Mouse (Mus musculus) right cerebral cortex, adult 18-20 months (tissue): ENCODE measurements around the gene Plagl1.

Experiments used
- DNase-seq: peaks from one replicate; pipeline ENCODE4 v3.0.0; 2022; ENCODE audit warnings: mixed read lengths

The Plagl1 gene

DNA sequence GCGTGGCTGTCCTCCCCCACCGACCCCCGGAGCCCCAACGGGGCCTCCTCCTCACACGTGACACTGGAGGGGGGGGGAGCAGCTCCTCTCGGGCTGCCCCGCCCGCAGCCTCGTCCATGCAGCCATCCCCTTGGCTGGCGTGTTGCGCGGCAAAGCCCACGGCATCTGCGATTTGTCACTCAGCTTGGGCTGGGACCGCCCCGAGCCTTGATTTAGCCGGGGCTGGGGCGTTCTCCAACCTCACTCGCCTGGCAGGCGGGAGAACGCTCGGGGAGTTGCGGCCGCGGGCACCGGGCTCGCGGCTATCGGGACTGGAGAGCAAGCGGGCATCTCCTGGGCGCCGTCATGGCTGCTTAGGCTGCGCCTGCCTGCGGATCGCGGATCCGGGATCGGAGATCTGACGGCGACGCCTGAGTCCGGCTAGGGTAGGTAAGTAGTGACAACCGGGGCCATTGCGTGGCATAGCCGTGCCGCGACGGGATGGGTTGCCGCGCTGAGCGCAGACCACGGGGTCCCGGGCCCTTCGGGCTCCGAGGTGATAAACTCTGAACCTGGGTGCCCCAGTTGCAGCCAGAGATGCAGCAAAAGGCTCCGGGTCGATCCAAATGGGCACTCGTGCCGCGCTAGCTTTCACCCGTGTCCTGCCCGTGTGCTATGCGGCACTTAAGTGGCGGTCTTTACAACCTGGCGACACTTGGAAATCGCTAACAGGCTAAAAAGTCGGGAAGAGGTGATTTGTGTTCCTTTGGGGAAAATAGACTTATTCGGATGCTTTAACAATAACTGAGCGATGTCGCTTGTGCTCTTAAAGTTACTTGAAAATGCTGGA lies 30.5 kb downstream of the Plagl1 start:
- peak; percentile 83 for DNase-seq

DNA sequence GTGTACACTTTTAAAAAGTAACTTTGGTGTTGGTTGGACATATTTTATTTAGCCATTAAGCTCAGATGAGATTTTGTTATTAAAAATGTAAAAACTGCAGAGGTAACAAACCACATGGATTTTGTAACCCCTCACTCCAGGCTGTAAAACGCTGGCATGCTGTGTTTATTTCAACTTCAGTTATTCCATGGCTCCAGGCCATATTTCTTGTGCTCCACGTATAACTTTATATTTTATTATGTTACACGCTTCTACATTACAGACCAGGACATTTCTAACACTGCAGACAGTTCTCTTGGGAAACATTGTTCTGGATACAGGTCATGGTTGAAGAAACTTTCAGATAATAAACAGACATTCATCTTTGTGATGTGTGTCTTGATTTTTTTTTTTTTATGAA lies 32.7 kb downstream of the Plagl1 start:
- DNase-seq = no peak

DNA sequence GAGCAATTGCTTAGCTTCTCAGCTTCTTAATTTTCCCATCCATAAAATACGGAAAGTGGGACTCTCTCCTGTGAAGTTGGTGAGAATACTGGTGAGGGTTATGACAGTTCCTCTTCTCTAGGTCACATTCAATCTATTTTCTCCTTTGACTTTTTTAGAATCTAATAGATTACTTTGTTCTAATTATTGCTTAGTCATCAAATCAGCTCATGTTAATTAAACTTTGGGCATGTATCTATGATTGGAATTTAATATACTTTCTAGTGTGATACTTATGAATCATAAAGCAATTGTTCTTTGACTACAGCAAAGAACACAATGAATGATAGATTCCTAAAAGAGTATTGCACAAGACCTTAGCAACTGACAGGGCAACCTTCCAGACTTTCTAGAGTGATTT lies 38.6 kb downstream of the Plagl1 start:
- no peak for DNase-seq

DNA sequence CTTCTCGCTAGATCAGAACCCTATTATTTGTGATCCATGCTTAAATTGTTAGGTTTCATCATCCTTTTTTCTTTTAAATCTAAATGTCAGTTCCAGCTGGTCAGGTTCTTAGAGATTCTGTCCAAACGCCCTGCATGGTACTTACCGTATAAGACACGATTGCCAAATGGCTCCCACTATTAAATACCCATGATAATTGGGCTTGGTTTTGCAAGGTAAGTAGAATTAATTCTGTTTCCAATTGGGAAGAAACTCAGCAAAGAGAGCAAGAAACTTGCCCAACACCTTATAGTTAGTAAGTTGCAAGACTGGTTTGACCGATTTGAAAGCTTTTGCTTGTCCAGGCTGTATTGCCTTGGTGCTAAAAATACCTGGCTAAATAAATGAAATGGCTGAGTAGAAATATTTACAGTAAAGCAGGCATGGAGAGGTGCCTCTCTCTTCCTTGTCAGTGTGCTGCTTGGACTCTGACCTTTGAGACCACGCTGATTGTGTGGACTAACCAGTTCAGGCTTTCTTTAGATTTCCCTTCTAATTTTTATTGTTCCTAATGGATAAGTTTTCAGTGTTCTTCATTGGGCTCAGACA lies 39.9 kb downstream of the Plagl1 start:
- no peak for DNase-seq

DNA sequence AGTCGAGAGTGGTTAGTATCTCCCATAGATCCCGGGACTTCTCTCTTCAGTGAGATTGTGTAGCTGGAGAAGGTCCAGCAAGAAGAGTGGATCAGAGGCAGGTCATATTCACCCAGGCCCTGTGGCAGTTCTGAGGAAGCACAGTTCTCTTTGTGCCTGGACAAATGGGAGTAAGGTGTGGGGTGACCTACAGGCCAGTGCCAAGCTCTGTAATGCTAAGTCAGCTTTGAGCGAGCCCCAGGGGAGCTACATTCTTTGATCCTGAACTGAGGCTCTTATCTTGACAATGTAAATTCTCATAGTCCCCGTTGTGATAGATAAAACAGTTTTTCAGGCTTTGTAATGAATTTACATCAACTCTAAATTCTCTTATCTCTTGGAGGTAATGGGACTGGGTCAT lies 42.1 kb downstream of the Plagl1 start:
- DNase-seq = no peak

DNA sequence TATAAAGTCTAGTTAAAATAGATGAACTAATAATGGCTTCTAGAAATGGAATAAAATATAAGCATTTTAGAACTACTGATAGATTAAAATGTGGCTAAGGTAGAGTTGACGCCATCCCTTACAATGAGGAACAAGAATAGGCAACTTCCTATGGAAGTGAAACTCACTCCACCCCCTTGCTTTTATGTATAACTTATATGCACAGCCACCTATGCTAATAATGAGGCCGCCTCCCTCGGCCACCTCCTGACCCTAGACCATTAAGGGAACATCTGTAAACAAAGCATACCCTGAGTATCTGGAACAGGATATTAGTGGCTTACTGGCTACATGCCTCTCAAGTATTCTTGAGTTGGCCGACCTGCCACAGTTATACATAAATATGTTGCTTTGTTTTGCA lies 43.5 kb downstream of the Plagl1 start:
- DNase-seq = no peak

DNA sequence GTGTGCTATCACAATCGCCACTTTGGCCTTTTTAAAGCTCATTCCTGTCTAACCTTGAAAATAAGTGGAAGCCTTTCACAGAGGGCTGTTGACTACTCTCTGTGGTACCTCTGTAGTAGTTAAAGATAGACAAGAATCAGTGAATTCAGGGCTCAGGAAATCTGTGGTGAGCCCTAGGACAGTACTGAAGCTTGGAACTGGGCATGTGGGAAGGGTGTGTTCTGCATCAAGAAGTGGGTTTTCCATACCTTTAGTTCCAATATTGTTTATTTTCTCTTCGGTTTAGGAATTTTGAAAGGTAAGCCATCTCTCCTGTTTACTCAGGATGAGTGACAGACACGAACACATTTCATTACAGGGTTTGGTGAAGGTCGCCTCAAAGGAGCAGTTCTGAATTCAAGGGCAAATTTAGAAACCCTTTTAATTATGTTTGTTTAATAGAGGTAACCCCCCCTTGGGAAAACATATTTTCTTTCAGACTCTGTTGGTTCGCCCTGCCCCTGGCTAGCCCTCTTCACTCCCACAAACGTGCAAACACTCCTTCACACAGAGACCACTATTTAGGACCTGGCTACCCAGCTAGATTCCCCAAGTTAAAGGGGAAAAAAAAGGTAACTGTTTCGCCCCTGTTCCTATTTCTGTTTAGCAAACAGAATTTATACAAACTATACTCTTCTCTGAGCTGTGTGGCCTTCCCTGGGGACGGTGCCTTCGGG lies 46.8 kb downstream of the Plagl1 start:
- DNase-seq = no peak

GRCm38 (mm10) chr10:13108021-13108548 lies 47.8 kb downstream of the Plagl1 start:
- no peak for DNase-seq

- DNase-seq = no peak
Measured at GRCm38 (mm10) chr10:13108847-13109246, 48.5 kb downstream of the Plagl1 start.

- no peak for DNase-seq
Measured at GRCm38 (mm10) chr10:13109781-13110180, 49.5 kb downstream of the Plagl1 start.

- DNase-seq = no peak
Measured at GRCm38 (mm10) chr10:13112849-13113248, 52.5 kb downstream of the Plagl1 start.

DNA sequence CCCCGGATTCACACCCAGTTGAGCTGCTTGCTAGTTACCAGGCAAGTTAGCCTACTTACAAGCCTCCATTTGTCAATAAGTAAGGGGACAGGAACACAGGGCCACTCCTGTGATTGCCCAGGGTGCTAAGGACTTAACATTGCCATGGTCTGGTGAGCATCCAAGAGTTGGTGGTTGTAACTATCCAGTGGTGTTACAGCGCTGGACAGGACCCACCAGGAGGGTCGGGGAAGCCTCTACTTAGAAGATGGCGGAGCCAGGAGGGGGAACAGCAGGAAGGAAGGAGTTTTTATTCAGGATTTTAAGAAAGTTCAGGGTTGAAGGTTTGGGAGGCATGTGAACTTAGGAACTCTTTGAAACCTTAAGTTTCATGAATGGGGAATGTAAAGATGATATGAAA lies 53.3 kb downstream of the Plagl1 start:
- DNase-seq = no peak

DNA sequence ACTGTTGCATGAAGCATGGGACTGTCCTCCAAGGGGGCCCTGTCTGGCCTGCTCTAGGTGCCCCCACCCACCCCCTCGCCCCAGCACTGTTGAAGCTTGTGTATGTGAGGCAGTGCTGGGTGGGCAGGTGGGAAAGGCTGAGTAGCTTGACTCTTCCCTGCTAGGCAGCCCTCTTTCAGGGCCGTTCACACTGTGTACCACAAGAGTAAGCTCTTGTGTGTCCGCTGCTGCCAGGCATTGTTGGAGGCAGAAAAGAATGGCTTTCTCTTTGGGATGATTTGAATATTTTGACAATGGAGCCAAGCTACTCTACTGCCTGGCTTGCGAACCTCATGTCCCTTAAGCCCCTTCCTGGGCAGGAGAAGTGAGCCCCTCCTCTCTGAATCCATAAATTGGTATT lies 54.7 kb downstream of the Plagl1 start:
- DNase-seq = no peak

DNA sequence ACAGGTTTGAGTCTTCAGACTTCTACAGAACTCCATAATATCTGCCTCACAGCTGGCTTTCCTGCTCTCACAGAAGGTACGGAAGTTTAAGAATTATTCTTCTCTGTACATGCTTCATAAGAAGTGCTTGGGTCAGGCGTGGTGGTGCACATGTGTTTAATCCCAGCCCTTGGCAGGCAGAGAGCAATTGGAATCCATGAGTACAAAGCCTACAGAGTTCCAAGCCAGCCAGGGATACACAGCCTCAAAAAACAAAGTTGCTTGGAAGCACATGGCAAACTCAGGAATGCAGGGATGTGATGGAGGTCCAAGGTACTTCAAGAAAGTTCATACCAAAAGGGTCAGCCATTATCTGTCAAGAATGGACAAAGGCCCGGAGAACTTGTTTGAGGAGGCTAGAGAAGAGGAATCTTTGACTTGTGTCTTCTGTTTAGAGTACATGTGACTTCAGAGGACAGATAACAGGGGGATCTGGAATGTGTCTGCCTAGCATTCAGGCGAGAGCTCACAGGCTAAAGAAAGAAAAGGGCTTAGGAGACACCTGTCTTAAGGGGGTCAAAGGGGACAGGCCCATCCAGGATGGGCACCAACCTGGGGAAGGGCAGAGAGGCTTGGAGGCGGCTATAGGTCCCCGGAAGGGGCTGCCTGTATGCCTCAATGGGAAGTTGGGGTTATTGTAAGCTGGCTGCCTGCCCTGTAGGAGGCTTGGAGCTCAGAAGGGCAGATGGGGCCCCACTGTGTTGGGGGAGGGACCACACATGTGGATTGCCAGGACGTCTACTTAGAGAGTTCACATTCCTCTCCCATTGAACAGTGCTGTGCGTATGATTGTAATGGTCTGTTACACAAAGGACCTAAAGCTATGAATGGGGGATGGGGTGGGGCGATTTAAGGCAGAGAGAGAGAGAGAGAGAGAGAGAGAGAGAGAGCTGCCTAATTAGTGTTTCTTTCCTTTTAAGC lies 56.7 kb downstream of the Plagl1 start:
- no peak for DNase-seq

DNA sequence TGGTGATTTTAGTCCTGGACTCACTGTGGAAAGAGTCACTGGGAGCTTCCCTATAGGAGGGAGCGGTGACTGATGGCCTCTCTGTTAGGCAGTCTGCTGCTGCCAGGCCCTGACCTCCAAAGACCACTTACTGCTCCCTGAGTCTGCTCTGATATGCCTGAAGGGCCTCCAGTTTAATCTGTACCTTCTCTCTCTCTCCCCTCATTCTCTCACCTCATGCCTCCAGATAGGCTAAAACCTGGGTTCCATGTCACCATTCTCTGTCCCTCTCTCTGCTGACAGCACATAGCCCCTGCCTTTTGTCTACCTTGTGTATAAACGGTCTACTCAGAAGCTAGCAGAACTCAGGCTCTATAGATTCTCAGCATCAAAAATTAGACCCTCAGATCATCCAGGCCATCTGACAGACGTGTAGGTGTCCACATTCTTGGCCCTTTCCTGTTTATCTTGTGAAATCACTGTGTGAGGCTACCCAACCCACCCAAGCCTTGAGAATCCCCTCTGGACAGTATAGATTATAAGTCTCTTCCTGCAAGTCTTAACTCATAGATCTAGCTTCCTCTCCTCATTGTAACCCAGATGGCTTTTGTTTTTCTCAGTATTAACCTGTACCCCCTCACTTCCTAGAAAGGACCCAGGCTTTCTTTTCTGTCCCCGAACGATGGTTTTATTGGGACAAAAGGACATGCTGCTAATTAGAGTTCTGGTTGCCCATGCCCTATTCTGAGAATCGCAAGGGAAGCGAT lies 57.9 kb downstream of the Plagl1 start:
- DNase-seq = no peak

DNA sequence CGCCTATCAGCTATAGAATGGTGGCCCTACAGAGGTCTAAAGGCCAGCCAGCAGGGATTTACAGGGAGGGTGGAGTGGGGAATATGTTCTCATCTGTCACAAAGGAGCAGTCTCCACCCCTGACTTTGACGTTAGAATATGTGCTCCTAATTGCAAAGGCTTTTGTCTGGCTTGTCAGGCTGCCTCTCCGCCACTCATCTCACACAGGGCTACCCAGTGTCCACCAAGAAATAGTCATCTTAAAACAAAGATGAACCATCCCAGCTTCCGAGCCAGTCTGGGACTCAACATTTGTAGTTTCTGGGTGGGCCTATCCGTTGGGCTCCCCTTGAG lies 58.4 kb downstream of the Plagl1 start:
- no peak for DNase-seq

- no peak for DNase-seq
Measured at GRCm38 (mm10) chr10:13119300-13119699, 59.0 kb downstream of the Plagl1 start.

- DNase-seq = no peak
Measured at GRCm38 (mm10) chr10:13125811-13126210, 65.5 kb downstream of the Plagl1 start.

DNA sequence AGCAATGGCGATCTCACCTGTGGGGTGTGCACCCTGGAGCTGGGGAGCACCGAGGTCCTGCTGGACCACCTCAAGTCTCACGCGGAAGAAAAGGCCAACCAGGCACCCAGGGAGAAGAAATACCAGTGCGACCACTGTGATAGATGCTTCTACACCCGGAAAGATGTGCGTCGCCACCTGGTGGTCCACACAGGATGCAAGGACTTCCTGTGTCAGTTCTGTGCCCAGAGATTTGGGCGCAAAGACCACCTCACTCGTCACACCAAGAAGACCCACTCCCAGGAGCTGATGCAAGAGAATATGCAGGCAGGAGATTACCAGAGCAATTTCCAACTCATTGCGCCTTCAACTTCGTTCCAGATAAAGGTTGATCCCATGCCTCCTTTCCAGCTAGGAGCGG lies 67.0 kb downstream of the Plagl1 start:
- no peak for DNase-seq

DNA sequence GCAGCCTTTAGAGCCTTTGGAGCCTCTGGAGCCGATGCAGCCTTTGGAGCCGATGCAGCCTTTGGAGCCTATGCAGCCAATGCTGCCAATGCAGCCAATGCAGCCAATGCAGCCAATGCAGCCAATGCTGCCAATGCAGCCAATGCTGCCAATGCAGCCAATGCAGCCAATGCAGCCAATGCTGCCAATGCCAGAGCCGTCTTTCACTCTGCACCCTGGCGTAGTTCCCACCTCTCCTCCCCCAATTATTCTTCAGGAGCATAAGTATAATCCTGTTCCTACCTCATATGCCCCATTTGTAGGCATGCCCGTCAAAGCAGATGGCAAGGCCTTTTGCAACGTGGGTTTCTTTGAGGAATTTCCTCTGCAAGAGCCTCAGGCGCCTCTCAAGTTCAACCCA lies 67.6 kb downstream of the Plagl1 start:
- no peak for DNase-seq

DNA sequence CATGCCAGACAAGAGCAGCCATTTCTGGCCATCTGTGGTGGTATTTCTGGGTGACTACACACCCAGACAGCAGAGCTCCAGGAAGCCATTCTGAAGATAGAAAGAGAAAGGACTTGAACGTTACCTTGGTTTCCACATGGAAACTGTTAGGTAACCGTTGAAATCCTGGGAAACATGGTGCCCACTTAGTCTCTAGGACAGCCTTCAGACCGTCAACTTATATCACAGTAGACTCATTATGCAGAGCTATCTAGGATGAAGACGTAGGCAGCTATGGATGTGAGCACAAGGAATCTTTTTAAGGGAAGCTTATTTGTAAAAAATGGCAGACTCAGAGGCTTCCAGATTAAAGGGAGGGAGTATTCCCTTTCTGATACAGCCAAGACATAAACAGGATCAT lies 73.5 kb downstream of the Plagl1 start:
- no peak for DNase-seq

DNA sequence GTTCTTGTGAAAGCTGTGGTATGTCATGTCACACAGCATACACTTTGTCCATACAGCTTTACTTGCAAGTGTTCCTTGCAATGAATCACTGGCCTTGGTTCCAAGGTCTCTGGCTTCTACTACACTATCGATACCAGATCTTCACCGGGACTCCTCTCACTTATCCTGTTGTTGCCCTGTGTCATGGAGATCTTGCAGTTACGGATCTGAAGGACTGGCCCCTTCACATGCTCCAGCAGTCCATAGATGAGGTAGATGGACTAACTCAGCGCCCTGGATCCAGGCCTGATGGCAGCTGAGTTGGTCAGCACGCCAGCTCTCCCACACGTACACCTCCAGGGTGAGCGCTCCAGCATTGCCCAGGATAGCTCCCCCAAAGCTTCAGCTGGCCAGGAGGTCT lies 75.0 kb downstream of the Plagl1 start:
- no peak for DNase-seq
